Mouse (Mus musculus): ENCODE data around the gene Lama1.

The Lama1 gene

DNA sequence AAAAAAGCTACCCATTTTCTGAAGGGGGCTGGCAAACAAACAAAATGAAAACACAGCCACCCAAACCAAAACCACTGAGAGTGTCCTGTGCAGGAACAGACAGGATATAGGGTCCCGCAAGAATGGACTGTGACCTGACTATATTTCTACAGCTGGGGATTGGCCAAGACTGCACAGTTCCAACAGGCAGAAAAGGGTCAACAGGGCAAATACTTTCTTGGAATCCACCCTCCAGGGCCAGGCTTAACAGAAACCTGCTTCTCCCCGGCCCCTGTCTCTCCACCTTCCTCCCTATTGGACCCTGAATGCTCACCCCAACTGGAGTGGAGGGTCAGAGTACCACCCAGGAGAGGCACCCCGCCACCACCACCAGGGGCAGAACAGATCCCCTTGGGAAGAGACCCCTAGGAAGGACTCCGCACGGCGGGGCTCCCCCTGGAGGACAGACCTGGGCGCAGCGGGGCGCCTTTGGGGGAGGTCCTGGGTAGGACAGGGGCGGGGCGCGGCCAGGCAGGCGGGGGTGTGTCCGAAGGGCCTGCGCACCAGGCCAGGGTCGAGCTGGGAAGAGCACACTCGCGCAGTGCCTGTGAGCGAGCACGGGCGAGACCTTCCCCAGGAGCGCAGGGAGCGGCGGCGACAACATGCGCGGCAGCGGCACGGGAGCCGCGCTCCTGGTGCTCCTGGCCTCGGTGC, at the start of gene Lama1:
Lama1 (plus strand) TSS at position 566 of the 693 bp plus-strand sequence.
- peak; percentile 89 for DNase-seq

DNA sequence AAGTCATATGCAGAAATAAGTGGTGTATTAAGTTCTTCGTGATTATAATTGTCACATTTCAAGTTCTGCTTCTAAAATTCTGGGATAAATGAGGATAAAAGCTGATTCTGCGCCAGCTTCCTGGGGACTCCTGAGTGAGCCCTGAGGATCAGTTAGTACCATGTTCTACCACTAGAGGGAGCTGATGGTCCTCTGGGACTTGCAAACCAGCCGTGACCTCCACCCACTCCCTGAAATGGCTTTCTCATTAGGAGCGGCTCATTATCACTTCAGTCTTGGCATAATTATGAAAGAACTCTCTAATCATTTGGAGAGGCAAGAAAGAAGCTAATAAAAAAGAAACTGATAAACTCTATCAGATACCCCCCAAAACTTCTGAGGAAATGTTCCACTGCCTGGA, 45.6 kb upstream of the Lama1 start:
- peak; percentile 81 for DNase-seq

DNA sequence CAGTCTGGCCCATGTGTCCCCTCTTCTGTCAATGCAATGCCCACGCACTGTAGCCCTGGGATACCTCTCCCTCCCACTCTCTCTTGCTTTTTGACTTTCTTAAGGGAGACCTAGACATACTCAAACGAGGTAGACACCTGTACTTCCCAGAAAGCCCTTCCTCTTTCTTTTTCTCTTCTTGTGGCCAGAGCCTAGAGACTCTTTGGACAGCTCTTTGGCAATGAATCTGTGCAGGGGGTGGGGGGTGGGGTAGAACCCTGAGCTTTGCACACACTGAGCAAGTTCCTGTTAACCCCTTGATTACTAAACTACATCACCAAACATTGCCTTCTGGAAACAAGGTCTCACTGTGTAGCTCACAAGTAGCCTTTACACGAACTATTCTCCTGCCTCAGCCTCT, 32.8 kb upstream of the Lama1 start:
- no peak for DNase-seq

DNA sequence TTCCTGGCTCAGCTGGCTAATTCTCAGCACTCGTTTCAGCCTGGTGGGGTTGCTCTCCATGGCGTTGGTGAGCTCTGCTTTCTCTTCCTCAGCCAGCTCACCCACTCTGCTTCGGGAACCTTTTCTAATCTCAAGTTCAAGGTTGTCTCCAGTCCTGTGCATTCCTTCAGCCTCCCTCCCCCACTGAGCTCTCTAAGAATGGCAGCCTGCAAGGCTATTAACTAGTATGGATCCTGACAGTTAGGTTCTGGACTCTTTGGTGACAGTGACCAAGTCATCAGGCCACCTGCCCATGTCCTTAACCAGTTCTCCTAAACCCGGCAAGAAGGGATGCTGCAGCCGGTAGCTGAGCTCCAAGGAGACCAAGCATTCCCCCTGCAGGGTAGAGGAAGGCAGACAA, 30.1 kb upstream of the Lama1 start:
- DNase-seq, result no peak

DNA sequence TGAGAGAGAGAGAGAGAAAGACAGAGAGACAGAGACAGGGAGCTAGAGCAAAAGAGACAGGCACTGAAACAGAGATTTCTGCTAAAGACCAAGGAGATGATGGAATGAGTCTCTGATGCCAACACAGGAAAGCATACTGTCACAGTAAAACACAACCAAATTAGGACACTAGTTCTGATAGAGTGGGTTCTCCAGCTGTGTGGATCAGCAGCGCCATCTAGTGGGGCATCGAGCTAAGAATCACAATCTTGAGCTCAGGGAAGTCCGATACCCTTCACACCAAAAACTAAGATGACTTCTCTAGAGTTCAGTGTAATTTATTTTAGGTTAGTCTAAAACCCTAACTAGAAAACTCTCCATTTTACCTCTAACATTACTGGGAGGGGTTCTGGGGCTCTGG, 29.1 kb upstream of the Lama1 start:
- DNase-seq, result peak; percentile 72

DNA sequence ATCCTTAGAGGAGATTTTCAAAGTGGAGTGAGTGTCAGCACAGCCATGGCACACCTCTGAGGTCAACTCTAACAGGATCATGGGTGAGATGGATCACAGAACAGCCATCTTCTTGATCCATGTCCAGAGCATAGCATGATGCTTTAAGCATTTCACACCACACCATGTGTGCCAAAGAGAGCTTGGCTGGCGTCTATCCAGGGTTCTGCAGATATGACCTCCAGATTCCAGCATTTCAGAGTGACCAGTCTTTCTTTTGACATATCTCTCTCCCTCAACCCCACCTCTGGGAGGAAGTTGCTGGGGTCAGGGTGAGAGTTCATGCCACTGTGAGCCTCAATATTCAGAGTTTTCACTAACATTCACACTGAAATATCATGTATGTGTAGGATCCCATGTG, 18.5 kb upstream of the Lama1 start:
- DNase-seq, result no peak

DNA sequence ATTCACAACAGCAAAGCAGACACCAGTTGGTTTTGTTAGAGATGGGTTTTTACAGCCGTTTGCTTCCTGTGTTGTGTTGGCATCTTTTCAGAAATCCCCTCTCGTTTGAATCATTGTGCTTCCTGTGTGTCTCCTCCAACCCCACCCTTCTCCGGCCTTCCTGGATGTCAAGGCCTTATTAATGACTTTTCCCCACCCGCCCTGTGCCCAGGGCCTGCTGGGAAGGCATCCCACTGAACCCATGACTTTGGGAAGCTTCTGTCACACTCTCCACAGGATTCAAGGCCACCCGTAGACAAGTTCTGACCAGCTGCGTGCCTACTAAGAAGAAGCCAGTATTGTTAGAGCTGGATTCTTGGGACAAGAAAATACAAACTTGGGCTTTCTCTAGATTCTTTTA, 16.0 kb upstream of the Lama1 start:
- DNase-seq, result peak; percentile 40

DNA sequence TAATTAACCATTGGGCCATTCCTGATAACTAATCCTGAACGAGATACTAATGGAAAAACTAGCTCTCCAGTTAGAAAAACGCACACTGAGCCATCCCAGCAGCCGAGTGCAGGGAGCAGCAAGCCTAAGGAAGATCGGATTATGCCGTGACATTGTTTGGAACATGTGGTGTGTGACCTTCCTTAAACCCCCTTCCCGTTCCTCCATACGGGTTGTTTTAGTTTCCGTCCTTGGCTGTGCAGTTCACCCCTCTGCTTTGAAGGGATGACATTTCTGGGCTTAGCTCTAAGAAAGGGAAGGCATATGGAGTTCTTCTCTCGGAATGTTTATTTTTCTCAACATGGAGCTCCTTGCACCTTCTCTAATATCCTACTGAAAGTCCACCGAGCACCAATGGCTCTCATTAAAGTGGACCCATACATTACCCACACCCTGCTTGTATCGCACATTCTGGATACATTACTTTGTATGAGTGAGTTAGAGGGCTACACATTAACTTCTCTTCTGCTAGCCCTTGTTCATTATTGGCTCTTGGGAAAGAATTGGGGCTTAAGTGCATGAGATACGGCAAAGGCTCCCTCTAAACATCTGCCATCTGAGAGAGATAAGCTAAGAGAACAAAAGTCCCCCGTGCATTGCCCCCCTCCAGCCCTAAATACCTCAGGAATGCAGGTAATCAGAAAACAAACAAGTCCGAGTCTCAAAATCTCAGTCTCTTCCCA, 11.9 kb upstream of the Lama1 start:
- DNase-seq, result no peak

DNA sequence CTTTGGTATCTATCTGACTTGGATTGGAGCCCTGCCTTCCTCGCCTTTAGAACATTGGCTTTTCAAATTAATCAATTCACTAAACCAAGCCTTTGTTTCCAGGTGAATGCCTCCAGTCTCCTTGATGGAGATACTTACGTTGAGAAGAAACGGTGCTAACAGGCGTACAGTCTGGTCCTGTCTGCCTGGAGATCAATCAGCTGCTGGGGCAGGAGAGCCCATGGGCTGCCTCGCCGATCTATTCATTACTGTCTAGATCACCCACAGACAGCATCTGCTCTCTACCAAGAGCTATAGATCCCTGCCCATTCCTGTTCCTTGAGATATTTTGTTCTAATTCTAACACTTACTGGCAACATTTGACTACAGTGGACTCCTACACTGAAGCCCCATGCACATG, 9.6 kb upstream of the Lama1 start:
- no peak for DNase-seq

DNA sequence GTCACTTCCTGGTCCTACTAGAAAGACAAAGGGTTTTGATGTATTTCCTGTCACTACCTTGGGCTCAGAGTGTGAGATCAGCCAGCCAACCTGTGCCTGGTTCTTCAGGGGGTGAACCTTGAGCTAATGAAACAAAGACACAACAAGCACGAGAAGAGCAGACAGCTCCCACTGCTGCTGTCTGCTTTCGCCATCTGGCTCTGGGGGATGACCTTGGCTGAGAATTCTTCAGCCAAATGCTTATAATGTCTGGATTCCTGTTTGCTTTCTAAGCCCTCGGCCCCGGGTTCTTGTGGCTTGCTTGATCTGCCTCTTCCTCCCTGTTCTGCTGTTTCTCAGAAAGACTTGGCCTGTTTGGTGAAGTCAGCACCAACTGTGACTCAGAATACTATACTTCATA, 6.4 kb upstream of the Lama1 start:
- DNase-seq, result no peak

DNA sequence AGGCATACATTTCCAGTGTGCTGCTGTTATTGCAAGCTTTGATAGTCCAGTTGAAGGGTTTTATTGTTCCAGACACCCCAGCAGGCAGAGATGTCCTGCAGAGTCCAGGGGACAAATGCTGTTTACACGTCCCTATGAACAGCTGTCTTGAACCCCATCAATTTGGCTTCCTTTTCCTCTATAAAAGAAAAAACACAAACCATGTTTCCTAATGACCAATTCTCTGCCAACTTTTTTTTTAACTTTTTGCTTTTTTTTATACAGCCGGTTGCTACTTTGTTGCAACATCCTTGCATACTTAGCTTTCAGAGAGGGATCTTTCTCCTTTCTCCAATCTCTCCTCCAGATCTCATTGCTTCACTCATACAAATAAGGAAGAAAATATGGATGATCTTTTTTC, 4.4 kb upstream of the Lama1 start:
- peak; percentile 6 for DNase-seq

DNA sequence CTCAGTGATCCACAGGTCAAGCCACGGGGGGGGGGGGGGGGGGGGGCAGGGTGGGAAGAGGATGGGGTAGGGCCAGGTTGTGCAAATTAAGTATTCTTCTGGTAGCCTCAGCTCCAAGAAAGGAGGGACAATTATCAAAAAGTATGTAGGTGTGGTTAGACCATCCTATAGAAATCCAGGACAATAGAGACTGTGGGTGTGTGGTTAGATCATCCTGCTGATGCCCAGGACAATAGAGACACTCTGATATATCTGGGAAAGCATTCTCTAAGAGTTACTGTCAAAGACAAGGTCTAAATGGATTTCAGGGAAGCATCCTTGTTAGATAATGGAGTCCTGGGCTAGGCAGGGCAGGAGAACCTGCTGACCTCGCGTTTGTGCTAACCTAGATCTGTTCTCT, 3.2 kb upstream of the Lama1 start:
- no peak for DNase-seq

DNA sequence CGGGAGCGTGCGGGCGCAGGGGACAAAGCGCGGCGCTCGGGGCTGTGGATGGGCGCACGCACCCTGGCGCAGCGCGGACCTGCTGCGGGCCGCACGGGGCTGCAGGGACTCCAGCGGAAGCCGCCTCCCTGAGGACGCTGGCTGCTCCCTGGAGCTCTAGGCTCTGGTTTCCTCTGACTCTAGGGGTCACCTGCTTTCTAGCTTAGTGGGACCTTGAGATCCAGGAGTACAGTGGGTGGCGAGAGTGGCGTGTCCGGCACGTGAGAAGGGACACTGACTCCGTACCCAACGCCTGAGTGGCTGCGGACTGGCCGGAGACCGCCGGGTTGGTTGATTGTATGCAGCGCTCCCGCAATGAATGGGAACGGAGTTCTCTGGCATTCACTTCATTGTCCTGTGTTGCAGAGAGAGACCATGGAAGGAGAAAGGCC, 417 bp downstream of the Lama1 start:
- DNase-seq, result peak; percentile 14

DNA sequence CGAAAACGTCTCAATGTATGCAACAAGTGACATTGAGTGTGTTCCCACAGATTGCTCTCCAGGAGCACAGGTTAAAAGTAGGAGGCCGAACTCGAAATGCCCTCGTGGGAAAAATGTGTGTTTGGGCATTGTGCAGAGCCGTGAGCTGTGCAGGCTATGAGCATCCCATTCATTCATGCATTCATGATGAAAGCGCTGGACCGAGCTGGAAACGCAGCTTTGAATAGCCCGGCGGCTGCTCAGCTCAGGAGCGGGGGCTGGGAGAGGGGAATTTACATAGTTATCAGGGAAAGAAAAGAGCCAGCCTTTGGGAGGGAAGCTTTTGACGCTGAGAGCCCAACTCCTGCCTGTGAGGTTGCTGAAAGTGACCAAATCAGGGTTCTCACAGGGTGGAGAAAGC, 1.2 kb downstream of the Lama1 start:
- DNase-seq, result peak; percentile 14

DNA sequence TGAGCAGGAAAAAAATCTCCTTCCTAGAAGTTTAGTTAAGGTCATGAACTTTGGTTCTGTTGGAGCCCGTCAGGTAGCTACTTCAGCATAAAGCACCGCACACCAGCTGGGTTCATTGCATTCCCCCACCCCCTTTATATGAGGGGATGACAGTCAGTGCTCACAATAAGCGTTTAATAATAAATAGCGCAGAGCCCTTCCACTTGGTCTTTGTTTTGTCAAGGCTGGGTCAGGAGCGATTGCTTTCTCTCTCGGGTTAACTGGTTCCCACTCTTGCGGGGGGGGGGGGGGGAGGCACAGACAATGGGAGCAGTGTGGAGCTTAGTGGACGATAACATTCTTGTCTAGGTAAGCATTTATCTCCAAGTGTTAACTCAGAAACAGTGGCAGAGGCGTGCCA, 4.7 kb downstream of the Lama1 start:
- DNase-seq, result no peak

DNA sequence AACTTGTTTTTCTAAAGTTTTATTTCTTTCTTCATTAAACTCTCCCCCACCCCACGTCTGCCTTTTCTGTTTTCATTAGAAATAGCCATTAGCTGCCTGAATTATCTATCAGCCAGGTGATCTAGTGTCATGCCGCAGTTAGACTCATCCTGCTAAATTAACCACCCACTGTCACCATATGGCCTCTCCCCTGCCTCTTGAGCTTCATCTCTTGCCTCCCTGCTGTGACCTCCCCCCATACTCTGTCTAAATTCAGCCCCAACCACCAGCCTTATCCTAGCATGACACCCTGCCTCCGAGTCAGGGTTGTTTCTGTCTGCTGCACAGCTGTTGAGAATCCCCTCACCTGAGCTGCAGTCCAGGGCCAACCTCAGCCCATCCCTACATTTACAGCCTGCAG, 5.9 kb downstream of the Lama1 start:
- DNase-seq, result no peak

DNA sequence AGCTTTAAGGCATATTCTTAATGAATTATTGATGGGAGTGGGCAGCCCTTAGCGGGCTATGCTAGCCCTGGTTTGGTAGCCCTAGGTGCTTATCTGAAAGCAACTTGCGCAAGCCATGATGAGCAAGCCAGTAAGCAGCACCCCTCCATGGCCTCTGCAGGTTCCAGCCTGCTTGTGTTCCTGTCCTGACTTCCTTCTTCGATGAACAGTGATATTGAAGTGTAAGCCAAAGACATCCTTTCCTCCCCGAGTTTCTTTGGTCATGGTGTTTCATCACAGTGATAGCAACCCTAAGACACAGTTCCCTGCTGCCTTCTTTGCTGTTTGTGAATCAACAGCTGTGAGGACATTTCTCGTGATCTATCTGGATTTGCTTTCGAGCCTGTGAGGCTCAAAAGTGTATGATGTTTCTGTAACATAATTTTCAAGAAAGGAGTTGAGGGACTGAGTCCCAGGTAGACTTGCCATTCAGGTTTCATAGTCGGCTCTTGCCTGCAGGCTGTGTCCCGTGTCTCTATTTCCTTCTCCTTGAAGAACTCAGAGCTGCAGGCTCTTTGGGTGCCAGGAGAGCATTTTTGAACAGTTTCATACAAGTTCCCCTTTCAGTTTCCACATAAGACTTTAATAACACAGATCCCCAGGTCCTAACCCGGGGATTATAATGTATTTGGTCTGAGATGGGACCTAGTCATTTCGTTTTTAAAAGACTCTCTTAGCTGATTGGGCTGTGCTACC, 8.1 kb downstream of the Lama1 start:
- no peak for DNase-seq

DNA sequence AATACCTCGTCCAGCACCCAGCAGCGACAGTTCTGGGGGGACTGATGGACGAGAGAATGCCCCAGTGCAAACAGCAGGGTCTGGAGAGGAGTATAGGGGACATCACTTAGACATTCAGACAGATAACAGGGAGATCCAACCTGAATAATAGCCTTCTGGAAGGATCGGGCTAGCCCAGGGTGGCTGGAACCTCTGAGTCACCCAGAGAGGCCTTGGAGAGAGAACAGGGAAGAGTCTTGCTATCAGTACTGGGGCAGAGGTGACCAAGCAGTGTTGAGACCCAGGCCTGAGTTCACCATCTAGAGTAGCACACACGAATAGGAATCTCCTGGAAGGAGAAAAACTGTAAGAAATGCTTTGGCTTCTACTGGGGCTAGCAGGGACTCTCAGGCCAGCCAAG, 9.3 kb downstream of the Lama1 start:
- no peak for DNase-seq

DNA sequence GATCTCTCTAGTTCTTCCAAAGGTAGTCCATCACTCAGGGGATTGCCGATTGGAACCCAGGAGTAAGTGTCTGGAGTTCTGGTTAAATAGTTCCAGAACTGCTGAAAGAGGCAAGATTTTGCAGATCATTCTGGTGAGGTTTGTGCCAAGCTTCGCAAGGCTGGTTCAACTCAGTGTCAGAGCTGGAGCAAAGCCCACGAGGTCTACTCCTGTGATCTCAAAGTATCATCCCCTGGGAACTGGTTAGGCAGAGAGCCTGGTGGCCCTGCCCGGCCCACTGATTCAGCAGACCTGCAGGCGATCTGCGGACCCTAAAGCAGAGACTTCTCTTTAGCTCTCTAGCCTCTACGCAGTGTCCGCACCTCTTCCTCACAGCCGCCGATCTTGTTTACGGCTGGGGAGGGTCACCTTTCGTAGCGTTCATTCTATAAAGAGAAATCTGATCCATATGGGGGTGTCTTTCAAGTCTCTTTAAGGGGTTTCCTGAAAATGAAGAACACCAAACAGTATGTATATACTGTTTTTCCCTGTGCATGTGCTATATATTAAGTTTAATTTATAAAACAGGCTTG, 10.8 kb downstream of the Lama1 start:
- DNase-seq, result no peak

DNA sequence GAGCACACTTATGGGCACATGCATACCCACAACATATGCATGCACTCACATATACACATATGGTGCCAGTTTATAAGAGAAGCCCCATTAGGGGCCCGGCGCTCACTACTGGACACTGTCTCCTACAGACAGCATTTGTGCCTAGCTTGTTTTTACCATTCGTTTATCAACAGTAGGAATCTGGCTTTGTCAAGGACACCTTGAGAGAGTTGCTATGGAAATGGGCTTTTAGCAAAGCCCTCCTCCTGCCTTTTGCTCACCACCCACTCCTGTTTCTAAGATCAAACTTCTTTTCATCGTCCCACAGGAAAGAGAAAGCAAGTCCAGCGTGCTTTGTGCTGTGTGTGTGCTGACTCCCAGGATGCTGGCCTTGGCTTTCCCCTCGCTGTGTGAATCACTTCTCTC, 13.3 kb downstream of the Lama1 start:
- DNase-seq, result no peak

DNA sequence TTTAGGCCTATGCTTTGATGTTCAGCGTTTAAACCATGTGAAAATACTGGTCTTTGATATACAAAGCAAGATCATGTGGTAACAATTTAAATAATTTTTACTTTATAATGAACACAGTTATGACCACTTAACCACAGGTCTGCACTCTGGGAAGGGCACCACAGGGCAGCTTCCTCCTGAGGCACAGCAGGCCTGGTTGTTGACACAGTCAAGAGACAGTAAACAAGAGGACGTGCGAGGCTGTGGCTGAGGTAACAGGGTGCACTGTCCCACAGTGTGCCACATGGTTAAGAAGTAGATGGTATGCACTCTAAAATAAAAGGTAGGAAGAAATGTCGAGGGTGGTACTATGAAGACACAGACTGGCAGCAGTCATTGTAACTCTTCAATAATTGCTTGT, 14.3 kb downstream of the Lama1 start:
- no peak for DNase-seq

DNA sequence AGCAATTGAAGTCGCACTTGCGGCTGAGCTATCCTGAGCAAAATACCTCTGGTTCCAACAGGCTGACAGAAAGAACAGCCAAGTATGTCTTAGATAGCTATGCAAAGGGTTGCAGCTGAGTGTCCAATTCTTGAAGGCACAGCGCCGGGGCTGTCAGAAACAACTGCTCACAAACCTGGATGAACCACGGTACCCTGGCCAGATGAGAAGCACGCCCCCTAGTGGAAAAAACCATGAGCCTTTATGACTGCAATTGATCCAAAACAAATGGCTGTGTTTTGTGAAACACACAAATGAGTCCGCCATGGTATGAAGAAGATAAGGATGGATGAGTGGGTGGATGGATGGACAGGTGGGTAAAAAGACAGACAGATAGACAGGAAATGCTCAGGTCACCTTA, 15.9 kb downstream of the Lama1 start:
- no peak for DNase-seq

DNA sequence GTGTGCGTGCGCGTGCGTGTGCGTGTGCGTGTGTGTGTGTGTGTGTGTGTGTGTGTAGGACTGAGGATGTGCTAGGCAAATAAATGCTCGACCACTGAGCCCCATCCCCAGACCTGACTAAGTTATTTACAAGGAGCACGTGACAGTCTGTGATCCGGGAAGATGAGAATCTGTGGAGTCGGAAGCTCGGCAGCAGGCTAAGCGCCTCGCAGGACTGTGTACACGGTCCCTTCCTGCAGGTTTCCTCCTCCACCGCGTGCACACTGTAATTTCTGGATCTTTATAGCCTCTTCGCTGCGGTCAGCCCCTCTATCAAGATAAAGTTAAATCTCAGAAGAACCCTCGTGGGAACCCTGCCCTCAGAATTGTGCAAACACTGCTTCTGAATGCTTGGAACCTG, 18.4 kb downstream of the Lama1 start:
- no peak for DNase-seq

DNA sequence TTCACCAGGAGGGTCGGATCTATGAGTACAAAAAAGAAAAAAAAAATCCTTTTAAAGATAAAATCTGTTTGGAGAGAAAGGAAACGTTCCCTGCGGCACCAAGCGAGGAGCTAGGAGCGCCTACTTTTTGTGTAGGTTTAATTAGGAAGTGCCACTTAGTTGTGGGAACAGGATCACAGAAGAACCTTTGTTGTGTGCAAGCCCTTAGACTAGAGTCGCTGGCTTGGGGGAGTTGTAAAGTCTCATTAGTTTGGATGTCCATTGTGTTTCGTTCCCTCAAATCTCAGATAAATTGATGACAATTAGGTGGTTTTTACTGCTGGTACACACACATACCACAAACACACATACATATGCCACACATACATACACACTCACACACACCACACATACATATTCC, 25.0 kb downstream of the Lama1 start:
- no peak for DNase-seq
